ENCODE assay signal across 36 mouse cellular contexts in the genomic region with DNA sequence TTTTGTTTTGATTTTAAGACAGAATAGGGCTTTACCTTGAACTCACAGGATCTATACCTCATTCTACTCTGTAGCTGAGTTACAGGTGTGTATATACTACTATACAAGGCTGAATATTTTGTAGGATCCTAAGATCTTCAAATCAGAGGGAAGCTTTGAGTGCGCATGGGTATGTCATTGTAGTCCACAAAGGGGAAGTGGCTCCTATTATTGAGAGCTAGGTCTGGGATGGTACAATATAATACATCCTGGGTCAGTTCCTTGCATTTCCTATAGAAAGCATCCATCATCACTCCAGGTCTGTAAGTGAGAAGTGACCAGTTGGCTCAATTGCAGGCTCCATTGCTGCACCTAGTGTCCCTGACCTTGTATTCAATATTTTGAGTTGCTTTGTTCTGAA.
"Had no signal": no experiment of that assay in that cellular context is flagged by ENCODE, and none has a peak within 500 bp of the region (broad histone marks: within the 10 kb centered on the region; RNA-seq: fewer than 3 reads in every experiment).

No protein-coding gene starts in this region.

- H3K27me3 ChIP-seq: heart, embryonic 12.5 days; heart, embryonic 13.5 days; heart, embryonic 15.5 days; hindbrain, embryonic 12.5 days; hindbrain, embryonic 13.5 days; hindbrain, embryonic 15.5 days; intestine, embryonic 15.5 days; kidney, embryonic 15.5 days had no signal

- H3K27ac ChIP-seq: heart, embryonic 10.5 days; heart, embryonic 13.5 days; heart, embryonic 15.5 days; hindbrain, embryonic 10.5 days; hindbrain, embryonic 12.5 days; hindbrain, embryonic 13.5 days; hindbrain, embryonic 14.5 days; hindbrain, embryonic 15.5 days; hindbrain, postnatal 0 days; intestine, embryonic 15.5 days; kidney, embryonic 15.5 days; kidney, postnatal 0 days; layer of hippocampus, adult 2 months; left cerebral cortex, adult 2 months had no signal

- H3K4me1 ChIP-seq: heart, embryonic 10.5 days; hindbrain, embryonic 10.5 days; hindbrain, embryonic 12.5 days; hindbrain, embryonic 15.5 days; intestine, embryonic 15.5 days had no signal

- DNase-seq: heart, postnatal 10 days; heart, postnatal 14 days; heart, postnatal 36 days; heart, postnatal 4 days; kidney, adult 11 months; kidney, adult 18-20 months; kidney, adult 2 months; kidney, adult 8-10 months; kidney, adult 9 months; kidney, postnatal 10 days; kidney, postnatal 14 days; kidney, postnatal 25 days; kidney, postnatal 36 days; kidney, postnatal 4 days; layer of hippocampus, adult 9-11 months; layer of hippocampus, postnatal 36 days had no signal

- H3K4me2 ChIP-seq: heart, embryonic 11.5 days; heart, embryonic 12.5 days; heart, embryonic 13.5 days; heart, embryonic 15.5 days; hindbrain, embryonic 12.5 days; hindbrain, embryonic 13.5 days; hindbrain, embryonic 14.5 days; hindbrain, embryonic 15.5 days; intestine, embryonic 15.5 days; kidney, embryonic 15.5 days had no signal

- H3K36me3 ChIP-seq: heart, embryonic 10.5 days; heart, embryonic 12.5 days; heart, embryonic 13.5 days; heart, embryonic 15.5 days; hindbrain, embryonic 10.5 days; hindbrain, embryonic 12.5 days; hindbrain, embryonic 13.5 days; hindbrain, embryonic 15.5 days; intestine, embryonic 15.5 days; kidney, embryonic 15.5 days had no signal

- H3K4me3 ChIP-seq: heart, embryonic 10.5 days; heart, embryonic 12.5 days; heart, embryonic 13.5 days; heart, embryonic 15.5 days; hindbrain, embryonic 10.5 days; hindbrain, embryonic 12.5 days; hindbrain, embryonic 13.5 days; hindbrain, embryonic 15.5 days; intestine, embryonic 15.5 days; kidney, embryonic 15.5 days; layer of hippocampus, adult 2 months; left cerebral cortex, adult 2 months had no signal

- H3K9ac ChIP-seq: heart, embryonic 12.5 days; heart, embryonic 13.5 days; heart, embryonic 15.5 days; hindbrain, embryonic 12.5 days; hindbrain, embryonic 13.5 days; hindbrain, embryonic 14.5 days; hindbrain, embryonic 15.5 days; intestine, embryonic 15.5 days; kidney, embryonic 15.5 days had no signal

- ATAC-seq: hindbrain, embryonic 16.5 days; hindbrain, postnatal 0 days; inflammation-experienced regulatory T-cells, adult 6 months; intestine, embryonic 15.5 days; intestine, embryonic 16.5 days; intestine, postnatal 0 days had no signal

- H3K9me3 ChIP-seq: heart, embryonic 10.5 days; heart, embryonic 12.5 days; heart, embryonic 13.5 days; heart, embryonic 15.5 days; hindbrain, embryonic 10.5 days; hindbrain, embryonic 12.5 days; hindbrain, embryonic 13.5 days; hindbrain, embryonic 15.5 days; intestine, embryonic 15.5 days; kidney, embryonic 15.5 days had no signal
